Mouse (Mus musculus): ENCODE results near the gene Abca8b. TPM values are rescaled to one million over a fixed set of nuclear protein-coding genes. Genes with fewer than 3 reads are reported as not detected.
"Not testable (repeated sequence)": the region's sequence is repeated elsewhere in the genome, so short reads cannot be mapped to it uniquely, and the experiment has no call there.

The Abca8b gene
- polyA plus RNA-seq, 1 experiment from 2014 or later, result 0.58 TPM

DNA sequence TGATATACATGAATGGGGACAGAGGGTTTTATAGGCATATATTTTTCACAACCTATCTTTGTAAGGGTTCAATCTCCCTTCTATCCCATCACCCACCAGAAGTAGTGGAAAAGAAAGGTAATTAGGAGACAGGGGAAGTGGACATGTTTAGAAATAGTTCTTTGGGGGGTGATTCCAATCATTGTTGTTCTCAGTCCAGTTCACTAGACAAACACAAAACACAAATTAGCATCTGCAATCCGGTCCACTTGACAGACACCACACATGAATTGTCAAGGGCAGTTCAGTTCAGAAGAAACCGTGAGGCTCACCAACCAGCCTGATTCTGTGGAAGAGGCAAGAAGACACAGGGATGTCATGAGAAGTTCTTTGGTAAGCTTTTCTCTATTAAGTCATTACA is 67.2 kb downstream of the Abca8b start:
- Histone ChIP-seq H3K4me3 (ENCODE audit: low read depth, low read length) (no peak overlapping the region), H3K4me2 (replicated peaks; ENCODE audit: low read depth, low read length) (no peak overlapping the region), H3K4me1 (ENCODE audit: control insufficient read depth, insufficient read depth, low read length) (peaks cover 4% of the 10 kb centered on the region; the same call in 1 of the 2 replicates), H3K27ac (ENCODE audit: low read length) (no peak overlapping the region), H3K9ac (replicated peaks; ENCODE audit: low read depth, low read length) (no peak overlapping the region), H3K36me3 (ENCODE audit: control insufficient read depth, insufficient read depth, low read length) (no peaks in the 10 kb centered on the region), H3K9me3 (ENCODE audit: control insufficient read depth, low read depth, low read length) (no peaks in the 10 kb centered on the region), H3K27me3 (ENCODE audit: control insufficient read depth, insufficient read depth, low read length) (no peaks in the 10 kb centered on the region)
- WGBS, result 75% methylated on average over 2 of the region's 2 CpGs
- no peak for ATAC-seq (ENCODE audit: insufficient number of reproducible peaks, insufficient read depth, low FRiP score, low read depth)

DNA sequence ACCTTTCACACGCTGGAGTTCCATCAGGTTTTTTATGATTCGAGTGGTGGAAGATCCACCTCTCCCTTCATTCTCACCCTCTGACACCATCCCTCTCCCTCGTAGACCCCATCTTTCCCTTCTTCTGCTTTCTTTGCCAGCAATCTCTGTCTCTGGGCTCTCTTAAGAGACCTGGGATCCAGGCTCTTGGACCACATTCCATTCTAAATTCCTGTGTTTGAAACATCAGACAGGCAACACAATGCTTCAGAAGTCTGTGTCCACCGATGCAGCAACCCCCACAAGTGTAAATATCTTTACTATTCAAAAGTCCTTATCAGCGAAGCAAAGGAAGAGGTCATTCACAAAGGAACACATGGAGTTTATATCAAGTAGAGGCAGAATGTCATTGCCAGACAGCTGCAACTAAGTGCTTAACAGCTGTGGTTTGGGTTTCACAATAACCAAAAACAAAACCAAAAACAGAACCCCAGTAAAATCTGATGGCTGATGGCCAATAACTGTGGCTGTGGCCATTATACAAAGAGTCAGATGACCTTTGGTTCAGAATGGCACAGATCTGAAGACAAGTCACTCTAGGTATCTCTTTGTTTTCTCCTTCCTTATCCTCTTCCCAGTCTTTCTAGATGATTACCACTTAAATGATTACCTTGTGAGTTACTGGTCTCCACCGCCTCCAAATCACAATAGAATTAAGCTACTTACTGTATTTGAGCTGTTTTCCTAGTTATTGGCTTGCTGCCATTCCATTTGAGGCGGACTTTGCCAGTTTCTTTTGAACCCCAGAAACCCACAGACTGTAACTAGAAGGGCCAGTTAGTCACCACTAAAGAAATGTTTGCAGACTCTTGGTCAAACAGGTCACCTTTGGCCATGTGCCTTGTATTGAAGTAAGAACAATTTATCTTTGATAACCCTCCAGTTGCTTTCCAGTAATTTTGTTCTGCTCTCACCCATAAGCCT is 68.6 kb downstream of the Abca8b start:
- Histone ChIP-seq H3K4me3 (ENCODE audit: low read depth, low read length) (no peak overlapping the region), H3K4me1 (ENCODE audit: control insufficient read depth, insufficient read depth, low read length) (peaks cover 4% of the 10 kb centered on the region; the same call in 1 of the 2 replicates), H3K27ac (ENCODE audit: low read length) (no peak overlapping the region), H3K36me3 (ENCODE audit: control insufficient read depth, insufficient read depth, low read length) (no peaks in the 10 kb centered on the region), H3K9me3 (ENCODE audit: control insufficient read depth, low read depth, low read length) (no peaks in the 10 kb centered on the region), H3K27me3 (ENCODE audit: control insufficient read depth, insufficient read depth, low read length) (no peaks in the 10 kb centered on the region), H3K4me2 (replicated peaks; ENCODE audit: low read depth, low read length) (no peak overlapping the region), H3K9ac (replicated peaks; ENCODE audit: low read depth, low read length) (no peak overlapping the region)
- WGBS, result 51% methylated on average over 7 of the region's 7 CpGs
- no peak for ATAC-seq (ENCODE audit: insufficient number of reproducible peaks, insufficient read depth, low FRiP score, low read depth)

DNA sequence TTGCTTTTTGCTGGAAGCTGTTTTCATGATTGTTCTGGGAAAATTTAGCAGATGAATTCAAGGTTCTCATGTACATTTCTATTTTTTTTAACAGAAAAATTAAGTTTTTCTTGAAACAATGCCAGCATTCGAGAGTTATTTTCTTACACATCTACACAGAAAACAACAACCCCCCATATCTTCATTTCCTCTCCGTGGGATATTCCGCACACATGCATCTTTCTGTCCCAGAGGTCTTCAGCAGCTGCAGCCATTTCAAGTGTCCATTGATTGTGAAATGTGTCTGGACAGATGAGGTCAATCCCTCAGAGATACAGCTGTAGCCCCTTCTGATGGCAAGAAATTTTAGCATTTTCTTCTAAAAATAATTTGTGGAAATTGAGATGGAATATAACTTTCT is 73.4 kb downstream of the Abca8b start:
- H3K9me3 ChIP-seq (ENCODE audit: control insufficient read depth, low read depth, low read length), result no peaks in the 10 kb centered on the region
- H3K9ac ChIP-seq (replicated peaks; ENCODE audit: low read depth, low read length), result no peak overlapping the region
- no peak overlapping the region for H3K27ac ChIP-seq (ENCODE audit: low read length)
- H3K27me3 ChIP-seq (ENCODE audit: control insufficient read depth, insufficient read depth, low read length), result no peaks in the 10 kb centered on the region
- no peak for ATAC-seq (ENCODE audit: insufficient number of reproducible peaks, insufficient read depth, low FRiP score, low read depth)
- H3K4me1 ChIP-seq (ENCODE audit: control insufficient read depth, insufficient read depth, low read length), result peaks cover 4% of the 10 kb centered on the region; the same call in 1 of the 2 replicates
- no peak overlapping the region for H3K4me3 ChIP-seq (ENCODE audit: low read depth, low read length)
- H3K36me3 ChIP-seq (ENCODE audit: control insufficient read depth, insufficient read depth, low read length), result no peaks in the 10 kb centered on the region
- 77% methylated on average over 3 of the region's 3 CpGs for WGBS
- H3K4me2 ChIP-seq (replicated peaks; ENCODE audit: low read depth, low read length), result no peak overlapping the region

DNA sequence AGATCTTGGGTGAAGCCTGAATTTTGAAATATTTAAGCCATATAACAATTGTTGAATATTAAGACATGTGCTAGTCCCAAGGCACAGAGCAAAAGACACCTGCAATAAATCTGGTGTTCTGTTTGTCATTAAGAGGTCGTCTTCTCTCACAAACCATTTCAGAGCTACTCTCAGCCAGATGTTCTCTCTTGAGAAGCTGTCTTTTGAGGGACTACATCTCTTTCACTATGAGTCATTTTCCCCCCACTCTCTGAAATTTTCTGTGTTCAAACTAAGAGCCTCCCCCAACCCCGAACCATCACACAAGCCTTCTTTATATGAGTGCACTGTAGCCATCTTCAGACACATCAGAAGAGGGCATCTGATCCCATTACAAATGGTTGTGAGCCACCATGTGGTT is 76.2 kb downstream of the Abca8b start:
- H3K27ac ChIP-seq (ENCODE audit: low read length), result no peak overlapping the region
- no peaks in the 10 kb centered on the region for H3K9me3 ChIP-seq (ENCODE audit: control insufficient read depth, low read depth, low read length)
- H3K9ac ChIP-seq (replicated peaks; ENCODE audit: low read depth, low read length), result no peak overlapping the region
- H3K4me3 ChIP-seq (ENCODE audit: low read depth, low read length), result no peak overlapping the region
- ATAC-seq (ENCODE audit: insufficient number of reproducible peaks, insufficient read depth, low FRiP score, low read depth), result no peak
- no peak overlapping the region for H3K4me2 ChIP-seq (replicated peaks; ENCODE audit: low read depth, low read length)
- H3K4me1 ChIP-seq (ENCODE audit: control insufficient read depth, insufficient read depth, low read length), result no peaks in the 10 kb centered on the region
- 65% methylated on average over 2 of the region's 2 CpGs for whole genome bisulfite sequencing
- no peaks in the 10 kb centered on the region for H3K36me3 ChIP-seq (ENCODE audit: control insufficient read depth, insufficient read depth, low read length)
- no peaks in the 10 kb centered on the region for H3K27me3 ChIP-seq (ENCODE audit: control insufficient read depth, insufficient read depth, low read length)

DNA sequence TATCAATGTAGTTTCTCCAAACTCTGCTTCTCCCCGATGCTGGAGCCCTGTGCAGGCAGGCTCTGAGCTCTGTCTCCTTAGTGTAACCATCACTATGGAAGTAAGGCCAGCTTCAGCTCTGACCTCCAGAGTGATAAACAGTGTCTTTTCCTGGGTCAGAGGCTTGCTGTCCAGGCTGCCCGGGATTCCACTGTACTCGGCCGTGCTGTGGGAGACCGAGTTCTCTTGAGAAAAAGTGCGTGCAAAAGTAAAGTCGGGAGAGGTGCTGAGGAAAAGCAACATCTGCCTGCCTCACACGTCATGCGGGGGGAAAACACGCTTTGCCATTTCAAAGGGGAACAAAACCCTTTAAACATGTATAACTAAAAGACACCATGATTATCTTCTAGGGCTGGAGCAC is 79.0 kb downstream of the Abca8b start:
- no peaks in the 10 kb centered on the region for H3K27me3 ChIP-seq (ENCODE audit: control insufficient read depth, insufficient read depth, low read length)
- H3K4me3 ChIP-seq (ENCODE audit: low read depth, low read length), result no peak overlapping the region
- H3K9me3 ChIP-seq (ENCODE audit: control insufficient read depth, low read depth, low read length), result no peaks in the 10 kb centered on the region
- H3K9ac ChIP-seq (replicated peaks; ENCODE audit: low read depth, low read length), result no peak overlapping the region
- ATAC-seq (ENCODE audit: insufficient number of reproducible peaks, insufficient read depth, low FRiP score, low read depth), result no peak
- H3K4me1 ChIP-seq (ENCODE audit: control insufficient read depth, insufficient read depth, low read length), result no peaks in the 10 kb centered on the region
- H3K36me3 ChIP-seq (ENCODE audit: control insufficient read depth, insufficient read depth, low read length), result no peaks in the 10 kb centered on the region
- H3K27ac ChIP-seq (ENCODE audit: low read length), result no peak overlapping the region
- 73% methylated on average over 10 of the region's 10 CpGs for WGBS
- H3K4me2 ChIP-seq (replicated peaks; ENCODE audit: low read depth, low read length), result no peak overlapping the region

DNA sequence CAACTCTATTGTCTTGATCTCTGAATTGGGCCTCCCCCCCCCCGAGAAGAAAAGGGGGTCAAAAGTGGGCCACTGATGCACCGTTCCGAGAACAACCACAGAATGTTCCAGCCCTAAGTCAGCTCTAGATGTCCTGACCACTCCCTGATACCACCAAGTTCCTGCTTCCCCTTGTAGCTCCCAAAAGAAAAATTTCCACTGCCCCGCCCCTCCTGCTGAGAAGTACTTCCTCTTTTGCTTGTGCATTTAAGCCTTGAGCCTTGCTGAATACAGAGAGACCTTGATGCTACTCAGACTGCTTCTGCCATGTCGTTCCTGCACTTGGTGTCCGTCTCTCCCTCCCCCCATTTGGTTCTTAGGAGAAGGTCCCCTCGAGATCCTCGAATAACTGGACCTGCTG is 82.5 kb downstream of the Abca8b start:
- ATAC-seq (ENCODE audit: insufficient number of reproducible peaks, insufficient read depth, low FRiP score, low read depth); H3K9ac ChIP-seq (replicated peaks; ENCODE audit: low read depth, low read length); H3K36me3 ChIP-seq (ENCODE audit: control insufficient read depth, insufficient read depth, low read length); H3K4me2 ChIP-seq (replicated peaks; ENCODE audit: low read depth, low read length); H3K4me1 ChIP-seq (ENCODE audit: control insufficient read depth, insufficient read depth, low read length); H3K27me3 ChIP-seq (ENCODE audit: control insufficient read depth, insufficient read depth, low read length); H3K9me3 ChIP-seq (ENCODE audit: control insufficient read depth, low read depth, low read length); H3K4me3 ChIP-seq (ENCODE audit: low read depth, low read length); H3K27ac ChIP-seq (ENCODE audit: low read length): not testable (repeated sequence)
- WGBS, result 82% methylated on average over 8 of the region's 8 CpGs

DNA sequence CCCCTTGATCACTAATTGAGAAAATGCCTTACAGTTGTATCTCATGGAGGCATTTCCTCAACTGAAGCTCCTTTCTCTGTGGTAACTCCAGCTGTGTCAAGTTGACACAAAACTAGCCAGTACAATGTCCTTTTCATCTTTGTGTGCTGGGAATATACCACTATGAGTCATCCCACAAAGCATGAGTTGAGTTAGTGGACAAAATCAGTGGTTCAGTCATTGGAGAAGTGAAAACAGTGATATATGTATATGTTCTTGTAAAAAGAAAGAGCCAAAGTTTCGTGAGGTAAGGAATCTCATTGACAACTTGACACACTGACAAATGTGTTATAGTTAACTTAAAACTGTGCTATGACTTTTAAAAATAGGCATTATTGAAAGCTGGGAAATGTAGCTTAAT is 83.5 kb downstream of the Abca8b start:
- not testable (repeated sequence) for ATAC-seq (ENCODE audit: insufficient number of reproducible peaks, insufficient read depth, low FRiP score, low read depth); H3K9me3 ChIP-seq (ENCODE audit: control insufficient read depth, low read depth, low read length); H3K27ac ChIP-seq (ENCODE audit: low read length); H3K4me3 ChIP-seq (ENCODE audit: low read depth, low read length); H3K36me3 ChIP-seq (ENCODE audit: control insufficient read depth, insufficient read depth, low read length); H3K27me3 ChIP-seq (ENCODE audit: control insufficient read depth, insufficient read depth, low read length); H3K9ac ChIP-seq (replicated peaks; ENCODE audit: low read depth, low read length); H3K4me2 ChIP-seq (replicated peaks; ENCODE audit: low read depth, low read length); H3K4me1 ChIP-seq (ENCODE audit: control insufficient read depth, insufficient read depth, low read length)
- WGBS, result 66% methylated on average over 1 of the region's 1 CpGs

DNA sequence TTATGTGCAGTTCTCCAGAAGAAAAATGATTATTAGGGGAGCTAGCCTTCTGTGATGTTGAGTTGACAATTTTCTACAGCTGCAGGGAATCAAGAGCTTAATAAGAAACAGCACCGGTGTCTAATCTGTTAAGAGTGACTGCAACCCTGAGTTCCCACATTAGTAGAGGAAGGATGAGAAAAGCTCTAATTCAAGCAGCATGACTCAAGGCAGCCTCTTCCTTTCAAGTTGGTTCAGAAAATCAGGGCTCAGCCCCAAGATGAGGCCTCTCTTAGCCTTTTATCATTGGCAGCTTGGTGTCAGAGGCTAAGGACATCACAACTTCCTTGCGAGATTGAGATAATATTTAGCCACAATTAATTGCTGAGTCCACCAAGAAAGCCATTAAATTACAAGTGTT is 85.8 kb downstream of the Abca8b start:
- no peaks in the 10 kb centered on the region for H3K27me3 ChIP-seq (ENCODE audit: control insufficient read depth, insufficient read depth, low read length)
- H3K4me2 ChIP-seq (replicated peaks; ENCODE audit: low read depth, low read length), result no peak overlapping the region
- no peak for ATAC-seq (ENCODE audit: insufficient number of reproducible peaks, insufficient read depth, low FRiP score, low read depth)
- no peak overlapping the region for H3K4me3 ChIP-seq (ENCODE audit: low read depth, low read length)
- no peak overlapping the region for H3K27ac ChIP-seq (ENCODE audit: low read length)
- no peak overlapping the region for H3K9ac ChIP-seq (replicated peaks; ENCODE audit: low read depth, low read length)
- WGBS, result 40% methylated on average over 2 of the region's 2 CpGs
- H3K4me1 ChIP-seq (ENCODE audit: control insufficient read depth, insufficient read depth, low read length), result no peaks in the 10 kb centered on the region
- no peaks in the 10 kb centered on the region for H3K9me3 ChIP-seq (ENCODE audit: control insufficient read depth, low read depth, low read length)
- H3K36me3 ChIP-seq (ENCODE audit: control insufficient read depth, insufficient read depth, low read length), result no peaks in the 10 kb centered on the region
